Mouse (Mus musculus): ENCODE measurements around the gene Naa40. TPM values are rescaled to one million over a fixed set of nuclear protein-coding genes. Genes with fewer than 3 reads are reported as not detected.
A peak's percentile ranks its signal among the peaks of the same experiment; 100 is the strongest.

The Naa40 gene
- polyA plus RNA-seq, 1 experiment from 2014 or later, result 93.2 TPM

- Histone ChIP-seq H3K27ac (replicated peaks) (peak overlapping the region; percentile 52), H3K4me1 (peaks cover 62% of the 10 kb centered on the region), H3K9me3 (no peaks in the 10 kb centered on the region; the same call in 1 of the 2 replicates), H3K27me3 (replicated peaks; ENCODE audit: low read depth, poor library complexity, severe bottlenecking) (no peaks in the 10 kb centered on the region), H3K36me3 (replicated peaks) (peaks cover 100% of the 10 kb centered on the region), H3K4me3 (peak overlapping the region; percentile 25)
- no peak for DNase-seq (ENCODE audit: low spot score)
- WGBS, result 87% methylated on average over 13 of the region's 13 CpGs
Observed at GRCm38 (mm10) chr19:7274326-7274990, 33.5 kb upstream of the Naa40 start.

GRCm38 (mm10) chr19:7273486-7273885 is 32.5 kb upstream of the Naa40 start:
- H3K27me3 ChIP-seq (replicated peaks; ENCODE audit: low read depth, poor library complexity, severe bottlenecking), result no peaks in the 10 kb centered on the region
- DNase-seq (ENCODE audit: low spot score), result no peak
- 0 out of 2 replicates have a peak overlapping the region, but pooled peaks have one; percentile 5 for H3K4me3 ChIP-seq
- WGBS, result 92% methylated on average over 4 of the region's 4 CpGs
- peaks cover 90% of the 10 kb centered on the region for H3K36me3 ChIP-seq (replicated peaks)
- no peak overlapping the region for H3K27ac ChIP-seq (replicated peaks)
- H3K9me3 ChIP-seq, result no peaks in the 10 kb centered on the region; the same call in 1 of the 2 replicates
- peaks cover 56% of the 10 kb centered on the region for H3K4me1 ChIP-seq

GRCm38 (mm10) chr19:7269290-7270044 is 28.5 kb upstream of the Naa40 start:
- Histone ChIP-seq H3K9me3 (no peaks in the 10 kb centered on the region; the same call in 1 of the 2 replicates), H3K36me3 (replicated peaks) (peaks cover 50% of the 10 kb centered on the region), H3K27me3 (replicated peaks; ENCODE audit: low read depth, poor library complexity, severe bottlenecking) (no peaks in the 10 kb centered on the region), H3K27ac (replicated peaks) (peak overlapping the region; percentile 99), H3K4me3 (peak overlapping the region; percentile 92), H3K4me1 (peaks cover 67% of the 10 kb centered on the region)
- DNase-seq (ENCODE audit: low spot score), result peak; percentile 70
- WGBS, result 8% methylated on average over 11 of the region's 11 CpGs

GRCm38 (mm10) chr19:7268722-7269090 is 27.7 kb upstream of the Naa40 start:
- H3K27me3 ChIP-seq (replicated peaks; ENCODE audit: low read depth, poor library complexity, severe bottlenecking), result no peaks in the 10 kb centered on the region
- DNase-seq (ENCODE audit: low spot score), result peak; percentile 94
- H3K27ac ChIP-seq (replicated peaks), result peak overlapping the region; percentile 99
- H3K4me1 ChIP-seq, result peaks cover 68% of the 10 kb centered on the region
- H3K4me3 ChIP-seq, result peak overlapping the region; percentile 92
- peaks cover 42% of the 10 kb centered on the region for H3K36me3 ChIP-seq (replicated peaks)
- no peaks in the 10 kb centered on the region; the same call in 1 of the 2 replicates for H3K9me3 ChIP-seq
- WGBS, result under 1% methylated on average over 30 of the region's 30 CpGs

GRCm38 (mm10) chr19:7267781-7268721 is 27.1 kb upstream of the Naa40 start:
- peak; percentile 96 for DNase-seq (ENCODE audit: low spot score)
- Histone ChIP-seq H3K4me3 (peak overlapping the region; percentile 92), H3K27ac (replicated peaks) (peak overlapping the region; percentile 99), H3K36me3 (replicated peaks) (peaks cover 36% of the 10 kb centered on the region), H3K4me1 (peaks cover 68% of the 10 kb centered on the region), H3K27me3 (replicated peaks; ENCODE audit: low read depth, poor library complexity, severe bottlenecking) (no peaks in the 10 kb centered on the region), H3K9me3 (no peaks in the 10 kb centered on the region)
- 1% methylated on average over 97 of the region's 97 CpGs for WGBS

- Histone ChIP-seq H3K27ac (replicated peaks) (peak within 1 kb of the TSS; percentile 99), H3K4me3 (peak within 1 kb of the TSS; percentile 92), H3K27me3 (replicated peaks; ENCODE audit: low read depth, poor library complexity, severe bottlenecking) (no peaks in the 10 kb centered on the region), H3K9me3 (0 out of 2 replicates have a peak, but pooled peaks cover under 1% of the 10 kb centered on the region), H3K4me1 (peaks cover 68% of the 10 kb centered on the region), H3K36me3 (replicated peaks) (peaks cover 27% of the 10 kb centered on the region)
- WGBS, result under 1% methylated on average over 28 of the region's 28 CpGs
- DNase-seq (ENCODE audit: low spot score), result peak; percentile 89
Observed at GRCm38 (mm10) chr19:7267091-7267741, 26.2 kb upstream of the Naa40 start, which contains the start of gene Rcor2. Gene Rcor2 (plus strand): TSS chr19:7267325.

GRCm38 (mm10) chr19:7266421-7266831 is 25.4 kb upstream of the Naa40 start:
- Histone ChIP-seq H3K4me1 (peaks cover 67% of the 10 kb centered on the region), H3K9me3 (0 out of 2 replicates have a peak, but pooled peaks cover 4% of the 10 kb centered on the region), H3K4me3 (peak overlapping the region; percentile 92), H3K36me3 (replicated peaks) (peaks cover 19% of the 10 kb centered on the region), H3K27me3 (replicated peaks; ENCODE audit: low read depth, poor library complexity, severe bottlenecking) (no peaks in the 10 kb centered on the region), H3K27ac (replicated peaks) (peak overlapping the region; percentile 99)
- WGBS, result 31% methylated on average over 4 of the region's 4 CpGs
- DNase-seq (ENCODE audit: low spot score), result peak; percentile 44

- Histone ChIP-seq H3K4me3 (peak overlapping the region; percentile 92), H3K27ac (replicated peaks) (peak overlapping the region; percentile 99), H3K27me3 (replicated peaks; ENCODE audit: low read depth, poor library complexity, severe bottlenecking) (no peaks in the 10 kb centered on the region), H3K4me1 (peaks cover 59% of the 10 kb centered on the region), H3K36me3 (replicated peaks) (peaks cover 11% of the 10 kb centered on the region), H3K9me3 (0 out of 2 replicates have a peak, but pooled peaks cover 4% of the 10 kb centered on the region)
- peak; percentile 81 for DNase-seq (ENCODE audit: low spot score)
- 12% methylated on average over 14 of the region's 14 CpGs for WGBS
Observed at GRCm38 (mm10) chr19:7265478-7266191, 24.7 kb upstream of the Naa40 start.

GRCm38 (mm10) chr19:7264766-7265331 is 23.9 kb upstream of the Naa40 start:
- WGBS, result 12% methylated on average over 6 of the region's 6 CpGs
- peaks cover 51% of the 10 kb centered on the region for H3K4me1 ChIP-seq
- peak; percentile 57 for DNase-seq (ENCODE audit: low spot score)

GRCm38 (mm10) chr19:7264088-7264765 is 23.2 kb upstream of the Naa40 start:
- Histone ChIP-seq H3K4me1 (peaks cover 45% of the 10 kb centered on the region), H3K9me3 (0 out of 2 replicates have a peak, but pooled peaks cover 4% of the 10 kb centered on the region), H3K27me3 (replicated peaks; ENCODE audit: low read depth, poor library complexity, severe bottlenecking) (no peaks in the 10 kb centered on the region), H3K36me3 (replicated peaks) (no peaks in the 10 kb centered on the region), H3K27ac (replicated peaks) (peak overlapping the region; percentile 99), H3K4me3 (peak overlapping the region; percentile 92)
- 20% methylated on average over 9 of the region's 9 CpGs for WGBS
- peak; percentile 90 for DNase-seq (ENCODE audit: low spot score)

More at GRCm38 (mm10) chr19:7264766-7265331, 23.9 kb upstream of the Naa40 start:
- Histone ChIP-seq H3K4me3 (peak overlapping the region; percentile 92), H3K36me3 (replicated peaks) (peaks cover 4% of the 10 kb centered on the region), H3K9me3 (0 out of 2 replicates have a peak, but pooled peaks cover 4% of the 10 kb centered on the region), H3K27ac (replicated peaks) (peak overlapping the region; percentile 99), H3K27me3 (replicated peaks; ENCODE audit: low read depth, poor library complexity, severe bottlenecking) (no peaks in the 10 kb centered on the region)
